ENCODE assay signal across 8 mouse cellular contexts in genomic region chr10:75798176-75798696, GRCm38 (mm10). TPM values are rescaled to one million over a fixed set of nuclear protein-coding genes. Genes with fewer than 3 reads are reported as not detected.
DNase-seq lines count a peak whose midpoint lies in the region; ATAC-seq lines count a peak whose summit lies in the region.

Gstt1 (minus strand) TSS chr10:75798584.

- 0 out of 2 replicates have a peak, but pooled peaks have one; percentile 11 for ATAC-seq in hindbrain, embryonic 14.5 days (ENCODE audit: low FRiP score)

- no peak within 1 kb of the TSS for H3K27ac ChIP-seq in hindbrain, embryonic 14.5 days

- H3K9ac ChIP-seq in hindbrain, embryonic 14.5 days = peak within 1 kb of the TSS; percentile 47

- peak within 1 kb of the TSS; percentile 56 for H3K4me2 ChIP-seq in hindbrain, embryonic 14.5 days (replicated peaks)

- 3% methylated on average over 18 of the region's 18 CpGs for WGBS in hindbrain, embryonic 14.5 days

- no peaks in the 10 kb centered on the region; the same call in 1 of the 2 replicates for H3K4me1 ChIP-seq in hindbrain, embryonic 14.5 days (replicated peaks; ENCODE audit: control insufficient read depth, insufficient read depth, low read length)
- peaks cover 39% of the 10 kb centered on the region for H3K4me1 ChIP-seq in megakaryocyte, embryonic 14.5 days

- peaks cover 8% of the 10 kb centered on the region for H3K27me3 ChIP-seq in hindbrain, embryonic 14.5 days (ENCODE audit: control insufficient read depth, insufficient read depth, low read length)
- H3K27me3 ChIP-seq in megakaryocyte, embryonic 14.5 days (replicated peaks) = peaks cover 52% of the 10 kb centered on the region

- peak within 1 kb of the TSS; percentile 31 for H3K4me3 ChIP-seq in hindbrain, embryonic 14.5 days (replicated peaks; ENCODE audit: low read length)
- H3K4me3 ChIP-seq in megakaryocyte, embryonic 14.5 days (replicated peaks) = peak within 1 kb of the TSS; percentile 94

- DNase-seq in layer of hippocampus, adult 11-12 months (ENCODE audit: low spot score) = peak; percentile 21
- DNase-seq in layer of hippocampus, adult 9-10 months (ENCODE audit: low spot score) = no peak
- DNase-seq in cerebellum, adult 9-10 months = peak; percentile 82
- DNase-seq in gastrocnemius, adult 8-10 months (ENCODE audit: low spot score in 2 of 2) = peak; percentile 62 to 77
- DNase-seq in hindbrain, embryonic 14.5 days (ENCODE audit: low spot score) = peak; percentile 25
- peak; percentile 30 to 31 for DNase-seq in left cerebral cortex, adult 8-10 months (ENCODE audit: low spot score in 2 of 2)
- DNase-seq in spleen, postnatal 14 days (ENCODE audit: low spot score in 2 of 2) = peak; percentile 56 to 59

- no peaks in the 10 kb centered on the region for H3K9me3 ChIP-seq in hindbrain, embryonic 14.5 days (ENCODE audit: control insufficient read depth, low read length)
- H3K9me3 ChIP-seq in megakaryocyte, embryonic 14.5 days = no peaks in the 10 kb centered on the region; the same call in 1 of the 2 replicates

- no peaks in the 10 kb centered on the region for H3K36me3 ChIP-seq in hindbrain, embryonic 14.5 days (replicated peaks; ENCODE audit: control insufficient read depth, insufficient read depth)
- H3K36me3 ChIP-seq in megakaryocyte, embryonic 14.5 days (replicated peaks; ENCODE audit: low read length) = no peaks in the 10 kb centered on the region

RNA-seq across cellular contexts. Expression of gene Gstt1, which starts in this region (rescaled TPM):
- total RNA-seq in gastrocnemius, adult 8-10 months (2022) = 1 to 10 TPM; 4.6 to 8.3 (median 4.8) TPM
- polyA plus RNA-seq in hindbrain, embryonic 14.5 days (2014; fragmentation: Nextera tagmentation; extraction: Ambion mirVana) = 12.1 and 12.2 TPM in 2 replicates
- total RNA-seq in left cerebral cortex, adult 8-10 months (2022) = 10 to 100 TPM; 13.3 to 16.5 (median 15.5) TPM
- 44.0 and 52.9 TPM in 2 replicates for polyA plus RNA-seq in megakaryocyte, embryonic 14.5 days (2012; ENCODE audit: insufficient read depth, low replicate concordance)
